Mouse (Mus musculus) right cerebral cortex, postnatal 4 days (tissue): ENCODE measurements around the gene Slc25a19.

Experiments used
- DNase-seq: peaks from one replicate; pipeline ENCODE4 v3.0.0-alpha.2; 2022

The Slc25a19 gene

GRCm38 (mm10) chr11:115640978-115641663 is 13.0 kb upstream of the Slc25a19 start:
- no peak for DNase-seq

DNA sequence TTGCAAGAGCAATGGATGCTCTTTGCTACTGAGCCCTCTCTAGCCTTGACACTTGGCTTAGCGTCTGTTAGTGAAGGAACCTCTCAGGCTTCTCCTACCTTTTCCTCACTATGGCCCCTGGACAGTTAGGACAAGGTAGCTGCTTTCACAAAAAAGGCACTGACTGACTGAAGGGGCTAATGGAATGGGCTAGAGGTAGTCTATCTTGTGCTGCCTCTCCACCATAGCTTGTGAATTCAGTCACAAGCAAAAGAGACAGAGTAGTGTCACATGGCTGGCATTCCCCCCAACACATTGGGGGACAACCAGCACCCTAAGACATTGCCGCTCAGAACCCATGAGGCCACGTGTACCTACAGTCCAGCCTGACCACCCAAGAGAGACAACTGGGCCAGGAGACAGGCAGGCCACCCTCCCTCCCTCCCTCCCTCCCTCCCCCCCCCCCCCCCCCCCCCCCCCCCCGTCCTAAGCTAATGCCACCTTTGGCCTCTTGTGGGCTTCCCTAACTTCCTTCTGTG is 12.3 kb upstream of the Slc25a19 start:
- DNase-seq: no peak

DNA sequence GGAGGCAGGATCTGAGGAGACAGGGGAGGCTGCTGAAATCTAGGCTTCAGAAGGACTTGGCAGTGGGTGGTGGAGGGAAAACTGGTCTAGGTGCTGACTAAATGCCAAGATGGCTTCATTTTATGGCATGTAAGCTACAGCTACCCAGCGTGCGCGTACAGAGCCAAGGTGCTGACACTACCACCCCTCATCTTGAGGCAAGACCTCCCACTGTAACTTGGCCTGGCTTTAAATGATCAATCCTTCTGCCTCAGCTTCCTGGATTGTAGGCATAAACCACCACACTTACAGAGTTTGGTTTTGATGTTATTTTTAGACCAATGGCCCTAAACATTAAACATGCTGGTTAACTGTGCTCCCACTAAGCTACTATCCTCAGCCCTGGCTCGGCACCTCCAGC is 11.4 kb upstream of the Slc25a19 start:
- no peak for DNase-seq

- DNase-seq: no peak
Observed at GRCm38 (mm10) chr11:115638498-115639409, 10.7 kb upstream of the Slc25a19 start.

DNA sequence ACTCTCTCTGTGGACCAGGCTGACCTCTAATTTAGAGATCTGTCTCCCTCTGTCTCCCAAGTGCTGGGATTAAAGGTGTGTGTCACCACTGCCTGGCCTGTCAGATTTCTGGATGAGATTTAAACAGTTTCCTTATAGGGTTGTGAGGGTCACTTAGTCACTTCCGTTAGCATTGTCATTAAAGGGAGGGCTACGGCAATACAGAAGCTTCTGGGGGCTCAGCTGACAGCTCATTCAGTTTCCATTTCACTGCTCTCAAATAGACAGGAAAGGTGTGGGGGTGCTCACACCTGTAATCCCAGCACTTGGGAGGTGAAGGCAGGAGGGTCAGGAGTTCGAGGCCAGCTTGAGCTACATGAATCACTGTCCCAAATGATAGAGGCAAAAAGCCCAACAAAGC is 8.9 kb upstream of the Slc25a19 start:
- no peak for DNase-seq

DNA sequence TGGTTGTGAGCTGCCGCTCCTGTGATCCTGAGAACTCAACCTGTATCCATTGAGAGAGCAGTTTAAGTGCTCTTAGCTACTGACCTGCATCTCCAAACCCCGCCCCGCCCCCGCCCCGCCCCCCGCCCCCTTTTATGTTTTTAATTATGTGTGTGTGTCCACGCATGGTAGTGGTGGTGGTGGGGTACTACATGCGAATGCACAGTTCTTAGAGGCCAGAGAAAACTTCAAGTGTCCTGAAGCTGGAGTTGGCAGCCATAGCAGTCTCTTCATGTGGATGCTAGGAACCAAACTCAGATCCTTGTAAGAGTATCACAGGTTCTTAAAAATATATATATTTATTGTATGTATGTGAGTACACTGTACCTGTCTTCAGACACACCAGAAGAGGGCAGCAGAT is 7.4 kb upstream of the Slc25a19 start:
- no peak for DNase-seq

- DNase-seq: no peak
Observed at GRCm38 (mm10) chr11:115635041-115635440, 6.9 kb upstream of the Slc25a19 start.

DNA sequence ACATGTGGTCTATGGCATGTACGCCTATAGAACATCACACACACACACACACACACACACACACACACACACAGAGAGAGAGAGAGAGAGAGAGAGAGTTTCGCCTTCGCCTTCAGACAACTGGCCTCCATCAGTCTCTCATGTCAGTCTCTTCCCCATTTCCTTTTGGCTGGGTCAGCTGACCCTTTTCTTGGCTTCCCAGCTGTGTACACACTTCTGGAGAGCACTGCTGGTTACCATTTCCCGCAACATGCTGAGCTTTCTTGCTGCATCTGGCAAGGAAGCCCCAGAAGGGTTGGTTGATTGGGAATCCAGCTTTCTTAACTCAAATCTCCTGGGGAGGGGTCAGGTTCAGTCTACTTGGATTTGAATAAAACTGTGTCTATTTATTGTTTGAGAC is 6.0 kb upstream of the Slc25a19 start:
- DNase-seq: no peak

- no peak for DNase-seq
Observed at GRCm38 (mm10) chr11:115632862-115633261, 4.8 kb upstream of the Slc25a19 start.

- DNase-seq: no peak
Observed at GRCm38 (mm10) chr11:115632247-115632646, 4.2 kb upstream of the Slc25a19 start.

GRCm38 (mm10) chr11:115631505-115631890 is 3.4 kb upstream of the Slc25a19 start:
- DNase-seq: peak; percentile 24

- DNase-seq: no peak
Observed at GRCm38 (mm10) chr11:115630532-115631504, 2.7 kb upstream of the Slc25a19 start.

DNA sequence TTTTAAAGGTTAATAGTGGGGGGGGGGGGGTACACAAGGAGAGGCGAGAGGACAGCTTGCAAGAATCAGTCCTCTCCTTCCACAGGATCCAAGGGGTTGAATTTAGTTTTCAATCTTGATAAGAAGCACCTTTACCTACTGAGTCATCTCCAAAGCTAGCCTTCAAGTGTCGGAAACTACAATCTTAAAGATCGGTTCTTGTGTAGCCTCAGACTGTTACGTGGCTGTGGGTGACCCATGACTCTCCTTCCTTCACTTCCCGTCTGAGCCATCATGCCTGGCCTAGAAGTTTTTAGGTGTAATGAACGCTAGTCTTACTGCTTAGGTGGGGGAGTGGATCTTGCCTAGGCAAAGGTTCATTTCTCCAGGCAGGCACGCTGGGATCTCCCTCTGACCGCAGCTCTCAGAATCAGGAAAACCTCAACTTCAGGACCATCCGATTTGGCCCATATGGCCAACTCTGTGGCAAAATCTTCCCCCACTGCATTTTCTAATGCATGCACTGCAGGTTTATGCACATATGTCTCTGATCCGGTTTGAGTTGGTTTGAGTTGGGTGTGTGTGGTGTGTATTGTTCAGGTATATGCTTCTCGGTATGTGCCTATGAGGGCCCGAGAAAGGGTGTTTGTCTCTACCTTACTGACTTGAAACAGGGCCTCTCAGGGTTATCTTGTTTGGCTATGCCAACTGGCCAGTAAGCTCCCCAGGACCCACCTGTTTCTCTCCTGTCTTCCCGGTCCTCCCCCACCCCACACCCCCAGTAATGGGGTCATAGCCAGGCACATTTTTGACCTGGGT is 1.8 kb upstream of the Slc25a19 start:
- no peak for DNase-seq

DNA sequence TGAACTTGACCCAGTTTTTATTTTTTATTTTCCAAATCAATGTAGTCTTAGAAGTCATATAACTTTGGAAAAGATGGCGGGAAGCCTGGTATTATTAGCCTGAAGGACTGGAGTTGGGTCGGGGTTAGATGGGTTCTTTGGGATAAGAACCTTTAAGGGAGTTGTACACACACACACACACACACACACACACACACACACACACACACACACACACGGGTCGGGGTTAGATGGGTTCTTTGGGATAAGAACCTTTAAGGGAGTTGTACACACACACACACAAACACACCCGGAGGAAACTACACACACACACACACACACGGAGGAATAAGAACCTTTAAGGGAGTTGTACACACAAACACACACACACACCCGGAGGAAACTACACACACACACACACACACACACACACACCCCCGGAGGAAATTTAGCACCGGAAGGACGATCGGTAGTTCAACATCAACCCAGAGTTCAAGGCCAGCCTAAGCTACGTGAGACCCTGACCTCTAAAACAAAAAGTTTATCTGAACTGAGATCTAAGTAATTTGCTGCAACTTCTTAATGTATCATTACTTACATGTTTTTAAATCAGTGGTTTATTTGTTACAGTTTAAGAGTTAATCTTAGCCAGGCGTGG is 488 bp upstream of the Slc25a19 start:
- no peak for DNase-seq

- no peak for DNase-seq
Observed at GRCm38 (mm10) chr11:115626824-115627616, 1.1 kb downstream of the Slc25a19 start.

GRCm38 (mm10) chr11:115625877-115626276 is 2.2 kb downstream of the Slc25a19 start:
- DNase-seq: no peak

GRCm38 (mm10) chr11:115623487-115624070 is 4.5 kb downstream of the Slc25a19 start:
- DNase-seq: no peak

DNA sequence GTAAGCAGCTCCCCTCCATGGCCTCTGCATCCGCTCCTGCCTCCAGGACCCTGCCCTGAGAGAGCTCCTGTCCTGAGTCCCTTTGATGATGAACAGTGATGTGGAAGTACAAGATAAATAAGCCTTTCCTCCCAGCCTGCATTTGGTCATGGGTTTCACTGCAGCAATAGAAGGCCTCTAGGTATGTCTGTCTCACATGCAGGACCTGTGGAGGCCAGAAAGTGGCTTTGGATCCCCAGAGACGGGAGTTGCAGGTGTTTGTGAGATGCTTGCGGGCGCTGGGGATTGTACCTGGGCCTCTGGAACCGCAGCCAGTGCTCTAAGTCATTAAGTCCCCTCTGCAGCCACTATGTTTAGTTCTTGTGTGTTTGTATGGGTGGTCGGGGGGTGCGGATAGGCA is 8.1 kb downstream of the Slc25a19 start:
- DNase-seq: no peak

DNA sequence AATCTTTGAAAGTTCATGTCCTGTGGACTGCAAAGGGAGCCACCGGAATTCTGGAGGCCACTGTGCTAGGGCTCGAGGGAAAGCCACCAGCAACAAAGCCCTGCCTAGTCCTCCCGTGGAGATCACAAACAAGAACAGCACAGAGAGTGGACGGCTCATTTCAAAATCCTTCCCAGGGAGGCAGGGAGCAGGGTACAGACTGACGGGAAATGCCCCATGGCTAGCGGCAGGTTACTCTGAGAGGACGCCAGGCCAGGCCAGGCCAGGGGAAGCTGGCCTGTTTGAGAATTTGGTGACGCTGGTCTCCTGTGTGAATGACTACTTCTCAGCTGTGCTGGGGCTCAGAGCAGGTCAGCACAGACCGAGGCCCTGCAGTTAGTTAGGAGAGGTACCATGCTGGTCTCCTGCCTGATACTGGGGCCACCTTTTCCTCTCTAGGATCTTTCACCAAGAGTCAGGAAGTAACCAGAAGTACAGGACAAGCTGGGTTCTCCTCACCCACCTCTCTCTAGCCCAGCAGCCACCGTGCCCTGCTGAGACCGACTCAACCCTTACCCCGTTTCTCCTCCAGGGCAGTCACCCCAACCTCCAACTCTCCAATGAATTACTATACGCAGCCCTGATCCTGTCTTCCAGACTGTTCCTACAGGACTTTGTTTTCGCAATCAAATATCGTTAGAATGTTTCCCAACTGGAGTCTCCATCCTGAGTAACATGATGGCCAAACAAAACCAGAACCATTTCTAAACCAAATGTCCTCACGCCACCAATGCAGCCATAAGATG is 9.2 kb downstream of the Slc25a19 start:
- no peak for DNase-seq
